Mouse (Mus musculus): ENCODE measurements around the gene Akap8l.

The Akap8l gene

GRCm38 (mm10) chr17:32350382-32350983, at the start of gene Akap8l:
Gene Akap8l, minus strand, starts transcription at chr17:32350607.
- peak; percentile 96 for DNase-seq

DNA sequence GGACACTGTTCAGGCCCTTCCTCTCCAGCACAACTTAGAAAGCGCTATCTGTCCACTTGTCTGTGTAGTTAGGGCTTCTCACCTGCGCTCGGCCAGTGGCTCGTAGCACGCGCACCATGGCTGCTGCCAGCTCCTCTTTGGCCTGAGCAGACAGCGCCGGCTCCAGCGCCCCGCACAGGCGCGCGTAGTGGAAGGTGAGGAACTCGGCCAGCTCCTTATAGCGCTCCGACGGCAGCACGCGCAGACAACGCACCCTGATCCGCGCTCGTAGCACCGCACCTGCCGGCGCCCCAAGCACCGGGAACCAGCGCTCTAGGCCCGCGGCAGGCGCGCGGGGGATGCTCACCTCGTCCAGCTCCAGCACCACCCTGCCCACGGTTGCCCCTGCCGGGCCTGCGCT, 45.9 kb upstream of the Akap8l start:
- no peak for DNase-seq

- DNase-seq, result no peak
These were observed 43.5 kb upstream of the Akap8l start for GRCm38 (mm10) chr17:32393944-32394343.

- peak; percentile 93 for DNase-seq
These were observed 38.8 kb upstream of the Akap8l start, which contains the start of gene Wiz for GRCm38 (mm10) chr17:32389101-32389659. Gene Wiz, minus strand, starts transcription at chr17:32389439.

GRCm38 (mm10) chr17:32388370-32389100, 38.1 kb upstream of the Akap8l start:
- peak; percentile 87 for DNase-seq

GRCm38 (mm10) chr17:32387986-32388369, 37.6 kb upstream of the Akap8l start:
- DNase-seq, result no peak

DNA sequence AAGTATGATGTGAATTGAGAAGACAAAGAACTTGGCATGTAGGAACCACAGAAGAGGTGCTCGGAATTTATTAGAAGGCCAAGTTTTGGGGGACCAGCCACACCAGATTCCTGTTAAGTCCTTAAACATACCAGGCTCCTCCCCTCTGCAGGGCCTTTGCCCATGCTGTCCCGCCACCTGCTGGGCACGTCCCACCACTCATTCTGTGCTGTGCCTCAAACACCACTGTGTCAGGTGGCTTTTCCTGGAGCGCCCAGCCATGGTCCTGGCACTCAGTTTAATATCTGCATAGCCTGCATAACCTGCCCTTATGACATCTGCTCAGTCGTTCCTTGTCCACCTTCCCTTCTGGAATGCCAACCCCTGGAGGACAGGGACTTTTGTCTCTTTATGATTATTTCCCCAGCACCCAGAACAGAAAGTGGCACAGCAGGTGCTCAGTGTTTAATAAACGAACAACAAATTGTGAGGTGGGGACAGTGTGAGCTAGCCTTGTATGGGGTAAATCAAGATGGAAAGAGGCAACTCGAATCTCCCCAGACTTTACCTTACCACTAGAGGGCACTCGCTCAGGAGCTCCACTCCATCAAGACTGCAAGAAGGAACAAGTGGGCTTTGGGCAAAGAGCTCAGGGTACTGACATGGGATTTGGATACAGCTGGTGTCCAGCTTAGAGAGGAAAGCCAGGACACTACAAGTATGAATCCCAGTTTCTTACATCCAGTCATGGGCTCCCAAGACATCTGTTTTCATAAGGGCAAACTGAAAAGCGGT, 36.4 kb upstream of the Akap8l start:
- DNase-seq, result peak; percentile 80

DNA sequence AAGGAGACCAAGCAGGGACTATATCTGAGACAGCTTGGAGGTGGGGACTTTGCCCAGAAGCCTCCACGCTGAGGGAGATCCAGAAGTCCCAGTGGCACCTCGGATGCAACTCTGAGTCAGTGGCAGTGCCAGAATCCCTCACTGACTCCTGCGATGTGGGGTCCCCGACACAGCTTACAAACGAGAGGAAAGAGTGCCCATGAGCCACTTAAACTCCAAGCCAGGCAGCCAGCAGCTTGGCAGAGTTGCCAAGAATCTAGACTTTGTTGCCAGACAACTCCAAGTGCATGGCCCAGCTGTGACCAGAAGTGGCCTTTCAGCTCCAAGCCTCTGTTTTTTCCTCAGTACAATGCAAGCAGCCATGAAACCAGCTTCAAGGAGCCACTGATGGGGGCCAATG, 33.3 kb upstream of the Akap8l start:
- DNase-seq, result no peak

DNA sequence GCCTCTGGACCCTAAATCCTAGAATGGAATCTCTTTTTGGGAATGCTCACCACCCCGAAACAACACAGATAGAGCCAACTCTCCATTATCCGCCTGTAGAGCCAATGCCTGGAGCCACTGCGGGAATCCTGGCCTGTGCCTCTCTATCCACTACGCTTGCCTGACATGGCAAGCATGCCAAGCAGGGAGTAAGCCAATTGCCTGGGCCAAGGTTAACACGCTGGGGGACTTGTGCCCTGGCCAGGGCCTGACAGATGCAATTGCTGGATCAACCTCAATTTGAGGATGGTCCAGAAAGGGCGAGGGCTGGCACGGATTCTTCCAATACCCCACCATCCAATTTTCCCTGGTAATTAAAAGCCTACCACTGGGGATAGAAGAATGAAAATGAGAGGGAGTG, 32.2 kb upstream of the Akap8l start:
- DNase-seq, result no peak

- DNase-seq, result no peak
These were observed 28.4 kb upstream of the Akap8l start for GRCm38 (mm10) chr17:32378786-32379185.

DNA sequence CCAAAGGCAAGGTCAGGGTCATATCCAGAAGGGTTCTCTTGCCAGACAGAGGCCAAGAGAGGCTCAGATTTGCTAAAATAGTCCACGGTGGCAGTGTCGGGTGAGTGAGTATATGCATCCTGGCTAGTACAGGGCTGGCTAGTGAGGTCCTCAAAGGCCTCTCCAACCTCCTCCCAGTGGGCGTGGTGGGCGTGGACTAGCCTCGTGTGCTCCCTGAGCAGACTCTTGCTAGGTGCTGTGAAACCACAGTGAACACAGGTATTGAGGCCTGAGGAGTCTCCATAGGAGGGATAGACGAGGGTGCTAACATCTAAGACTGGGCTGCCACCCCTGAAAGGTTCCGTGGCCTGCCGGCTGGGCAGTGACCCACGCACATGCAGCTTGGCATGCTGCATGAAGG, 26.7 kb upstream of the Akap8l start:
- DNase-seq, result no peak

- DNase-seq, result no peak
These were observed 26.1 kb upstream of the Akap8l start for GRCm38 (mm10) chr17:32376475-32376874.

DNA sequence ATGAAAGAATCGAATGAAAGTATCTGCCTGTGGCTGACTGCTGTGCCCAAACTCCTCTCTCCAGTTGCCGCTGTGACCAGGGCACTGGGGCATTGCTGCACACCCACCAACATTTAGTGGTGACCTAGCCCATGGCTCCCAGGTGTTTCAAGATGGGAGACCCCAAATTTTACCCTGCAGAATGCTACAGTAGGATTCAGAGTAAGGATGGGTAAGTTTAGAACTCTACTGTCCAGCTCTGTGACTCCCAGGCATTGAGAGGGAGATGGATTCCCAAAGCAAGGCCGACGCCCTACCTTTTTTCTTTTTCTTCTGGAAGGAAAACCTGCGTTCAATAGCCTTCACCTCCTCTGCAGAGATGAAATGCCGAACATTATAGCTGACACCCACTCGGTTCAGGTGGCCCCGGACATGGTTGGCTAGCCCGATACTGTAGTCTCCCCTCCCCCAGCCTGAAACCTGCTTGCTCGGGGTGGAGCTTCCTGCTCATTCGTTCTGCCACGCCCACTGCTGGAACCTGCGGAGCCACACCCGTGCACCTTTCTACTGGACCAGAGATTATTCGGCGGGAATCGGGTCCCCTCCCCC, 18.7 kb upstream of the Akap8l start:
- DNase-seq, result no peak

DNA sequence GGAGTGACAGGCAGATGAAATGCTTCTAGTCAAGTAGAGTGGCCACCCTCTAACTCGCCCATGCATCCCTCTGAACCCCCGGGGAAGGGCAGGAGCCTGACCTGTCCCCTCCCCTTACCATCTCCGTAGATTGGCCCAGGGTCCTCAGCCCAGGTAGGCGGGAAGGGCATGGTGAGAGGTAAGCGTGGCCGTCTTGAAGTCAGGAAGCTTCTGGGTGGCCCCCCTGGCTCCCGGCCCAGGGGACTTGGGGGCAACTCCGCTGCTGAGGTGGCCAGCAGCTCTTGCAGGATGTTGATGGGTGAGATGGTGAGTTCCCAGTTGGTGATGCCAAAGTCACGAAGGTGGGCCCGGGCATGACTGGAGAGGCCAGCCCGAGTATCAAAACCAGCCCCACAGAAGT, 17.3 kb upstream of the Akap8l start:
- no peak for DNase-seq

DNA sequence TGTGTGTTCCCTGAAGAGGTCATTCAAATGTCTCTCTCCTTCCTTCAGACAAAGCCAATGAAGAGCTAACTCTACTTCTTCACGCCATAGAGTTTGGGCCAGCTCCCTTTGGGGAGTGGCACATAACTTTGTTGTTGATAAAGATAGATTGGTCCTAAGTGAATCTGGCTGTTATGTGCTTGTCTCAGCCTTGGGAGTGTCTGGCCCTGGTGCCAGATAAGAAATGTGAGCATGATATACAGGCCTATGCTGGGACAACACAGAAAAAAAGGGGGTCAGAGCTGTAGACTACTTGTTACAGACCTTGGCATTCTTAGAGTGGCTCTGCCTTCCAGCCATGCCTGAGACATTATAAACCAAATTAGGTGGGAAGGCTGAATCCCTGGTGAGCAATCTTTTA, 14.9 kb upstream of the Akap8l start:
- DNase-seq, result no peak

GRCm38 (mm10) chr17:32364850-32365249, 14.4 kb upstream of the Akap8l start:
- no peak for DNase-seq

DNA sequence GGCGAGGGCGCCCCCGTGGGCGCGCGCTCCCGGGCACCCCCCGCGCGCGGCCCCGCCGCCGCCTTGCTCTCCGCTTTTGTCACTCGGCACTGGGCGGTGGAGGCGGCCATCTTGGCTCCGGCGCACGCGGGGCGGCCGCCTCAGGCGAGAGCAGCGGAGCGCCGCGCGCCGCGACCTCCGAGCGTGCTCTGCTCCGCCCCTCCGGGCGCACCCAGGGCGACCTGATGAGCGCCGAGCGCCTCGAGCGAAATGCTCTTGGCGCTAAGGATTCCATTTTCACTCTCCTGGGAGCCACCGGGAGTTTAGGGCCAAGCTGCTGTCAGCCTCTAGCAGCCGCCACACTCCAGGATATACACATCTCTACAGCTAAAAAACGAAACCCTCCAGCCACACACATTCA, 13.9 kb upstream of the Akap8l start:
- DNase-seq, result peak; percentile 88

DNA sequence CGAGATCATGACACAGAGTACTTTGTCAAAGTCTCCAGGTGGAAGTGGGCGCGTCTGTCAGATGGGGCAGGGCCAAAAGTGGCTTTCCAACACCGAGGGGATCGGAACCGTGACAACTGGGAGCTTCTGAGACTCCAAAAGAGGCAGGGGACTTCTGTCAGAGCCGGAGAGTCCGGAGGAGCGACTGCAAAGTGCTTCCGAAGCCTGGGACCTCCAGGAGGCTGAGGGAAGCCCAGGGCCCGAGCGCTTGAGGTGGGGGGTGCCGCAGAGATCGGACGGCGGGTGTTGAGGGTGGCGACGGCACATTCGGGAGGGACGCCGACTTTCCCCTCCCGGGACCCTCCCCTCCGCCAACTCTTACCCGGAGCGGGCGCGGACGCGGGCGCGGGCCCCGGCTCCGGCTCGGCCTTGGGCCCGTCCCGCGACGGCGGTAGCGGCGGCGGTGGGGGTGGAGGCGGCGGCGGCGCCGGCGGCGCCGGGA, 13.5 kb upstream of the Akap8l start:
- peak; percentile 51 for DNase-seq

DNA sequence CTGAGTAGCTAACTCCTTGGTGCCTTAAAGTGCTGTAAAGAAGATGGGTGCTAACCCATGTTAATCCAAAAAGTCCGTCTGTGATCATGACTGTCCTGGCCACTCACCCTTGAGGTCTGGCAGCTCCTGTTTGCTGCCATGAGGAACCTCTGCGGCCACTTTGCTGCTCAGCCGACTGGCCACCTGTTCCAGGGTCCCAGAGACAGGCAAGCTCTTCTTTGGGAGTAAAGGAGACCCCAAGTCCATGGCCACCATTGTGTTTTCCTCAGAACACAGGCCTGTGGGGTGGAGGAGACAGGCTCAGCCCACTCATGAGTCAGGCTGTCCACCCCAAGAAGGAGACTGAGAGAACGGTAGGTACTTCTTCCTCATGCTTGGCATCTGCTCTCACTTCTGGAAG, 12.3 kb upstream of the Akap8l start:
- no peak for DNase-seq

DNA sequence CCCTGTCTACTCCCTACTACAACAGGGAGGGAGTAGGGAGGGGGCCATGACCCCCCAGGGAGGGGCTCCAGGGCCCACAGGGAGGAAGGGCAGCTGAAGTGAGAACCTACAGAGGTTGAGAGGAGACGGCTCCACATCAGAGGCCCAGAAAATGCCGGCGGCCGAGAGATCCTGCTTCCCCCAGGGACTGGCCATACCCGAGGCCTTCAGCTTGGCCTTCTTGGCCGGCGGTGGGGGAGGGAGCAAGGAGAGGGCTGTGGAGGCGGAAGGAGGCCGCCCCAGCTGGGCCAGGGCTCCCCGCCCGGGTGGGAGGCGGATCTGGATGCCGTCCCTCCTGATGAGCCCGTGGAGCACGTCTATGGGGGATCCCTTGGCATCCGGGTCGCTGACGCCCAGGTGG, 9.5 kb upstream of the Akap8l start:
- no peak for DNase-seq

GRCm38 (mm10) chr17:32358943-32359340, 8.5 kb upstream of the Akap8l start:
- DNase-seq, result no peak

GRCm38 (mm10) chr17:32358192-32358942, 8.0 kb upstream of the Akap8l start:
- no peak for DNase-seq

Measured in thymus, postnatal 14 days (tissue).